Mouse (Mus musculus): ENCODE data around the gene Asb16.

DNA sequence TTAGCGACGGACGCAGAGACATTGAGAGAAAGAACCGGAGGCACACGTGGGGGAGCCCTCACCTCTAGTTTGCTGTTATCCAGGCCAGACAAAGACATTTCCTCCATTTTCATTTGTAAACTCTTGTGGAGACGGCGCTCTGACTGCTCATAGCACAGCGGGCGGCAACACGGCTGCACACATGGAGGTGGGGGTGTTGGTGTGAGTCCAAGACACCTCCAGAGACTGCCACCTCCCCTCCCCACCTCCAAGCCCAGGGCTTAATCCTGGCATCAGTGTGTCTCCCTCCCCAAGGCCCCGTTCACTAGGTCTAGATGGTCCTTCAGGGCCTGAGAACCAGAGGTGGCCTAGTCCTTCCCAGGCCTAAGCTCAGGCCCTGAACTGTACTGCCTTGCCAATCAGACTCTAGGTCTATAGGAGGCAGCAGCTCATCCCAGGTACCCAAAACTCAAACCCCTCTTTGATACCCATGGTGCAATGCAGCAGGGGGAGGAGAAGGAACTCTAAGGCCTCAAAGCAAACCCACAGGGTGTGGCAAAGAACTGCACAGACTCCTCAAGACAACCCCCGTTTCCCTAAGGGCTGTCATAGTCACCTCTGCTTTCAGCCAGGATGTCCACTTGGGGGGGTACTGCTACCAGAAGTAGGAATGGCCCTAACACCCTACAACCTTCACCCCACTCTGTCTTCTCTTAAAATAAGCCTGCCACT, 26.5 kb downstream of the Asb16 start:
- TF ChIP-seq CTCF (IDR thresholded peaks at IDR 0.05; ENCODE audit: borderline replicate concordance, insufficient read depth, low read length) (no peak), POLR2A (IDR thresholded peaks at IDR 0.05; ENCODE audit: low read depth, low read length) (peak; percentile 91)
